Mouse (Mus musculus) embryonic fibroblast, embryonic 13.5 days (primary cell): ENCODE results near the gene Zswim4. TPM values are rescaled to one million over a fixed set of nuclear protein-coding genes. Genes with fewer than 3 reads are reported as not detected.

ENCODE experiments used
- H3K27ac ChIP-seq: 2 replicates; pipeline ENCODE4 v1.5.1; 2012; ENCODE audit warnings: low read length, control low read depth, inconsistent platforms; ENCODE audit not compliant: insufficient read depth
- H3K4me1 ChIP-seq: 2 replicates; pipeline ENCODE4 v1.6.1; 2011; ENCODE audit warnings: low read length; ENCODE audit not compliant: control insufficient read depth, insufficient read depth
- H3K4me3 ChIP-seq: 2 replicates; pipeline ENCODE4 v1.5.1; 2011; ENCODE audit warnings: mild to moderate bottlenecking, control low read depth, low read length; ENCODE audit not compliant: insufficient read depth
- CTCF ChIP-seq: IDR thresholded peaks from 2 replicates; pipeline ENCODE4 v1.5.1; 2011; ENCODE audit warnings: mild to moderate bottlenecking, control low read depth, low read length, moderate library complexity, borderline replicate concordance; ENCODE audit not compliant: insufficient read depth
- POLR2A ChIP-seq: IDR thresholded peaks from 2 replicates; pipeline ENCODE4 v1.6.1; 2011; ENCODE audit warnings: low read depth, mild to moderate bottlenecking, control low read depth, low read length, moderate library complexity
- polyA plus RNA-seq: library from polyadenylated mRNA; stranded (reverse); fragments of >200 nt; gene quantifications from 2 replicates; pipeline ENCODE4 v1.2.4, GENCODE M21; 2011; ENCODE audit warnings: low read depth; ENCODE audit not compliant: missing spikeins, insufficient read length

The Zswim4 gene
- polyA plus RNA-seq, 1 experiment: 7.3 TPM

DNA sequence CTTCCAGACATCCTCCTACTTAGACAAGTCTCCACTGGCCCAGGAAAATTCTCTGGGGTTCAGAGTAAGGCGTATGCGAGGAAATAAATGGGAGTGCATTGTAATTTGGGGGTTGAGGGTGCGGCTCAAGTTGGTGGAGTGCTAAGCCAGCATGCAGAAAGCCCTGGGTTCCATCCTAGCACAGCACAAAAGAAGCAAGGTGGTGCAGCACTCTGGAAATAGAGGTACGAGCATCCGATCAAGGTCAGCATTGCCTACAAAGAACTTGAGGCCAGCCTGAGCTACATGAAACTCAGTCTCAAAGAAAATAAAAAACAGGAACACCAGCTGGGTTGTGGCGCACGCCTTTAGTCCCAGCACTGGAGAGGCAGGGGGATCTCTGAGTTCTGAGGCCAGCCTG, 51.7 kb downstream of the Zswim4 start, which contains the start of gene Nanos3:
Gene Nanos3, minus strand, starts transcription at position 101 of the 400 bp plus-strand sequence.
- Histone ChIP-seq H3K4me1 (peaks cover 2% of the 10 kb centered on the region; the same call in 1 of the 2 replicates), H3K27ac (no peak within 1 kb of the TSS), H3K4me3 (peak within 1 kb of the TSS; percentile 27; the same call in 1 of the 2 replicates)
- TF ChIP-seq CTCF: no peak
- TF ChIP-seq POLR2A: no peak

DNA sequence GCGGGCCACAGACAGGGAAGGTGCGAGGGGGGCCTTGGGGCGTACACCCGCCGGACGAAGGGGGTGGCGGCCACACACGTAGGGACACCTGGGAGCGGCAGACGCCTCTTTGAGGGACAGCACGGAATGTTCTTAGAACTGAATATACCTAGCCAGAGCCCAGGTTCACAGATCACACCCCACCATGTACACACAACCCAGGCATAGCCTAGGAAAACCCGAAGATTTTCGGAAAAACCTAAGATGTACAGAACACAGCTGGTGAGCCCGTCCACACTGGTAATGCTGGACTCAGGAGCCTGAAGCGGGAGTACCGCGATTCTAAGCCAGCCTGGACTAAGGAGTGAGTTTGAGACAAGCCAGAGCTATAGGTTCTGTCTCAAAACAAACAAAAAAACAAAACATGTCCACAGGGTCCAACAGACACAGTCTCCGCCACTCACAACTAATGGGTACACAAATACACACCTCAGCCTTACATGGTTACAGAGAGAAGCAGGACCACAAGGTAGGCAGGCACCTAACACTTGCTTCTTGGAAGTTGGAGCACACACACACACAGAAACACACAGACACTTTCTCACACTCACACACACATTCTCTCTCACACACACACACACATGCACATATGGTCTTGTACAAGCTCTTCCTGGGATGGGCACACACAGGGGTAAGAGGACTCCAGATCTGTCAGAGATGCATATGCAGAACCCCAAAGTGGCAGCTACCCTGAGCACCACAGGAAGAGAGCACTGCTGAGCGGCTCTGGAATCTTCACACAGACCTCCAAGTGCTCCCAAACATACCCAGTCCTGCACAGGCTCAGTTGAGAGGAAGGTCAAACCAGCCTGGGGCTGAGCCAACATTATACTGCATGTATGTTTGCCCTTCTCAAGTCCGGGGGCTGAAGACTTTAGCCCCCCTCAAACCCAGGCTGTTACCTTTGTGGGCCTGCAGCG, 52.5 kb downstream of the Zswim4 start:
- peaks cover 2% of the 10 kb centered on the region; the same call in 1 of the 2 replicates for H3K4me1 ChIP-seq
- TF ChIP-seq CTCF: no peak
- no peak for TF ChIP-seq POLR2A

DNA sequence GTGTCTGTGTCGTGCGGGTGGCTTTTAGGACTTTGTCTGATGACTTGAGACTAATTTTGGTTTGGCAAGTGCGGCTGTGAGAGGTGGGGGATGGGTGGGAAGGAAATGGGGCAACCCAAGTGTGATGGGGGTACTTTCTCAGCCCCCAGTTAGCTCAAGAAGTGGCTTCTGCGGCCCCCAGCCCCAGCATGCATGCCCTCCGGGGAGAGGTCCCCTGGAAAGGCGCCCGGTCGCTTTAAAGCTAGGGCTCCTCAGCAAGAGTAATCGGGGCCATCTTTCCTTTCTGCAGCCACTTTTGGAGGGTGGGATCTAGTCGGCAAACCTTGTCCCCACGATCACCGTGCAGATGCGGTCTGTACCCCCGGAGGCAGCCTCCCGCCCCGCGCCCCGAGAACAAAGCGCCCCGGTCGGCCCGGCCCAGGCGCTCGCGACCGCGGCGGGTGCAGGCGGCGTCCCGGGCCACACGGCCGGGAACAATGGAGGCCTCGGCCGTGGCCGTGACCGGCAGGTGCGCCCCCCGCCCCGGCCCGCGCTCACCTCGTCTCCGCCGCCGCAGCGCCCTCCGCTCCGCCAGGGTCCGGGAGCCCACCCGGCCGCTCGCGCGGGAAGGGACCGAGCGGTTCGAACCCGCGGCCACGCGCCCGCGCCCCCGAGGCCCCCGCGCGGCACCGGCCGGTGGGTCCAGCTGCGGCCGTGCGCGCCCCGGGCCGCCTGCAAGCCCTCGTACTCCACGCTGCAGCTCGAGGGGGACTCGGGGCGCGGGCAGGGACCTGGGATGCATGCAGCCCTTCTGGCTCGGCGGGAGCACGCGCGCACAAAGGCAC, 53.4 kb downstream of the Zswim4 start:
- Histone ChIP-seq H3K4me3 (peak overlapping the region; percentile 48), H3K4me1 (peaks cover 2% of the 10 kb centered on the region; the same call in 1 of the 2 replicates), H3K27ac (no peak overlapping the region)
- no peak for TF ChIP-seq CTCF
- peak; percentile 41; the same call in 1 of the 2 replicates for TF ChIP-seq POLR2A

More for the DNA sequence above, 52.5 kb downstream of the Zswim4 start:
- peak overlapping the region; percentile 27; the same call in 1 of the 2 replicates for H3K4me3 ChIP-seq
- no peak overlapping the region for H3K27ac ChIP-seq

DNA sequence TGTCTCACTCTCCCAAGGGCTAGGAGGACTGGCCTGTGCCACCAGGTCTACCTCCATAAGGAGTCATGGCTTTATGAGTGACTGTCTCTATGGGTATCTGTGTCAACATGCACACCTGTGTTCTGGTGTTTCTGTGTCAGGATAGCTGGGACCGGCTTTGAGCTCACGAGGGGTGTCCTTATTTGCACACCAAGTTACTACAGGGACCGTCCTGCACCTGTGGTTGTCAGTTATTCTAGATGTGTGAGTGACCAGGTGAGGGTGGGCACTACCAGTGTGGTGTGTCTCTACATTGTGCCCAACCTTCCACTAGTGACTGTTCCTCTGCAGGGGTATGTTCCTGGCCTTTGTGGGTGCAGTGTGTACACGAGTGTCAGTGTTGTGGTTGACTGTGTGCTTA, 54.0 kb downstream of the Zswim4 start:
- no peak for TF ChIP-seq POLR2A
- TF ChIP-seq CTCF: no peak
- no peak overlapping the region for H3K27ac ChIP-seq
- peaks cover 2% of the 10 kb centered on the region; the same call in 1 of the 2 replicates for H3K4me1 ChIP-seq
- H3K4me3 ChIP-seq: 0 out of 2 replicates have a peak overlapping the region, but pooled peaks have one; percentile 48

DNA sequence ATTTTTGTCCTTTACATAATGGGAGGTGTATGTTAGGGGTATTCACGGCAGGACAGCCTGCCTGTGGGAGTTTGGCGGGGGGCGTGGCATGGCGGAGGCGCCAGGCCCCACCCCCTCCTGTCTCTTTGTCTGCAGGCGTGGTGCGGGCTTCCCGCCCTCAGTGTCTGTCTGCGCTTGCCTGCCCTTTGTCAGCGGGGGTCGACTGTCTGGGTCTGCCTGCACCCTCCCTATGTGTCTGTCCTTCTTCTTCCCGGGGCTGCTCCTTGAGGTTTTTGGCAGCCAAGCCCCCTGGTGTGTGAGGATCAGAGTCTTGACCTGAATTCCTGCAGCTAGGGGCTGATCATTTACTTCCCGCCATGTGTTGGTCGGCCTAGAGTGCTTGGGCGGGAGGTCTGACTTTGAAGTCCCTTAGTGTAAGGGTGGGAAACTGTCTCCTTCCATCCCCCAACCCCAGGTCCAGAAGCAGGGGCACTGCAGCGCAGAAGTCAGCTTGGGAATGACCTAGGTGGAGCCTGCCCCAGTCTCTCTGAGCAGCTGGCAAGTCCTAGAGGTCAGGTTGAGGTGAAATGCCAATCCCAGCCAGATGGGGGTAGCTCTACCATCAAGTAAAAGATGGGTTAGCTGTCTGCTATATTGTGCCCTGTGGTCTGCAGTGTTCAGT, 56.2 kb downstream of the Zswim4 start:
- Histone ChIP-seq H3K4me1 (0 out of 2 replicates have a peak, but pooled peaks cover 2% of the 10 kb centered on the region), H3K4me3 (no peak overlapping the region), H3K27ac (no peak overlapping the region)
- TF ChIP-seq POLR2A (no peak), CTCF (no peak)

DNA sequence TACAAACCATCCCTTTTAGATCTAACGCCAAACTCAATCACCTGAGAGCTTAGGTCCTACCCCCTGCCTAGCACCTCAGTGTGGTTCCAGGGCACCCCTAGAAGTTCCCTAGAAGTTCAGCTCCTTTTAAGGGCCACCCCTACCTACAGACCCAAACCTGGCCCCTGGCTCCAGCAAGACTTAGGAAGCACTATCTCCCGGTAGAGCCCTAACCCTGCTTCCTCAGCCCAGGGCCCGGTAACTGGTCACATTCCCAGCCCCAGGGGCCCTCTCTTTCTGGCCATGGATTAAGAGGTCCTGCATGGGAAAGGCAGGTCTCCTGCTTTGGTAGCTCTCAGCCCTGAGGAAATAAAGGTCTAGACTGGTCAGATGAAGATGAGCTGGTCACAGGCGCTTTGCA, 56.9 kb downstream of the Zswim4 start:
- TF ChIP-seq POLR2A (no peak), CTCF (no peak)
- Histone ChIP-seq H3K27ac (no peak overlapping the region), H3K4me1 (0 out of 2 replicates have a peak, but pooled peaks cover 2% of the 10 kb centered on the region), H3K4me3 (no peak overlapping the region)

- 0 out of 2 replicates have a peak, but pooled peaks cover 2% of the 10 kb centered on the region for H3K4me1 ChIP-seq
- TF ChIP-seq CTCF: no peak
- TF ChIP-seq POLR2A: no peak
- H3K4me3 ChIP-seq: no peak overlapping the region
- no peak overlapping the region for H3K27ac ChIP-seq
These were observed 58.3 kb downstream of the Zswim4 start for GRCm38 (mm10) chr8:84178592-84178991.

GRCm38 (mm10) chr8:84177405-84177804, 59.5 kb downstream of the Zswim4 start:
- 0 out of 2 replicates have a peak, but pooled peaks cover 2% of the 10 kb centered on the region for H3K4me1 ChIP-seq

DNA sequence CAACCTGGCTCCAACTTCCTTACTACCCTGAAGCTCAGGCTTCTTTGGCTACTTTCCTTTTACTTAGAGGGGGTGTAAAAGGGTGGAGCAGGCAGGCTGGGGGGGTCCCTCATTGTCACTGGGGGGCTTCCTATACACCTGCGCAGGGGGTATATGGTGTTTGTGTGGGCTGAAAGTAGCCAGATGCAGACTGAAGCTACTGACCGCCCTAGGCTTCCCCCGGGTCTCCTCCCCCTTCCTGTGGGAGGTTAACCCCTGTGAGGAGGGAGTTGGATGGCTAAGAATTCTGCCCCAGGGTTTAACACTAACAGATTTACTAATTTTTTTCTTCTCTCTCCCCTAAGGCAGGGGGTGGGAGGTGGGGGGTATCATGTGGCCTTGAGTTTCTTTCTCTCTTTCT, 60.3 kb downstream of the Zswim4 start:
- Histone ChIP-seq H3K27ac (no peak overlapping the region), H3K4me3 (no peak overlapping the region), H3K4me1 (0 out of 2 replicates have a peak, but pooled peaks cover 2% of the 10 kb centered on the region)
- TF ChIP-seq POLR2A (no peak), CTCF (no peak)

More at GRCm38 (mm10) chr8:84177405-84177804, 59.5 kb downstream of the Zswim4 start:
- TF ChIP-seq CTCF (no peak), POLR2A (no peak)
- no peak overlapping the region for H3K4me3 ChIP-seq
- H3K27ac ChIP-seq: no peak overlapping the region

GRCm38 (mm10) chr8:84173861-84174260, 63.0 kb downstream of the Zswim4 start:
- H3K4me1 ChIP-seq: no peaks in the 10 kb centered on the region
- TF ChIP-seq CTCF (0 out of 2 replicates have a peak, but pooled peaks have one; percentile 11), POLR2A (no peak)
- no peak overlapping the region for H3K4me3 ChIP-seq
- no peak overlapping the region for H3K27ac ChIP-seq
